8 mouse cellular contexts compared by ENCODE assay signal in genomic region chr13:108297350-108298093, GRCm38 (mm10). TPM values are rescaled to one million over a fixed set of nuclear protein-coding genes. Genes with fewer than 3 reads are reported as not detected.
DNase-seq lines count a peak whose midpoint lies in the region; ATAC-seq and TF ChIP-seq lines count a peak whose summit lies in the region.

No protein-coding gene starts in this region.

- TF ChIP-seq CTCF in stomach, postnatal 0 days (IDR thresholded peaks at IDR 0.05; ENCODE audit: low read depth): no peak

- H3K4me3 ChIP-seq in forebrain, embryonic 14.5 days (ENCODE audit: low read depth, low read length): no peak overlapping the region
- H3K4me3 ChIP-seq in hindbrain, embryonic 11.5 days (ENCODE audit: low read depth, low read length): no peak overlapping the region
- peak overlapping the region; percentile 33 for H3K4me3 ChIP-seq in limb, embryonic 15.5 days
- H3K4me3 ChIP-seq in midbrain, embryonic 13.5 days (replicated peaks): peak overlapping the region; percentile 12
- H3K4me3 ChIP-seq in stomach, postnatal 0 days (ENCODE audit: low read depth, low read length): peak overlapping the region; percentile 32

- no peaks in the 10 kb centered on the region for H3K36me3 ChIP-seq in forebrain, embryonic 14.5 days (ENCODE audit: control insufficient read depth, insufficient read depth, low read length)
- no peaks in the 10 kb centered on the region for H3K36me3 ChIP-seq in hindbrain, embryonic 11.5 days (ENCODE audit: control insufficient read depth, insufficient read depth, low read length)
- no peaks in the 10 kb centered on the region for H3K36me3 ChIP-seq in limb, embryonic 15.5 days
- no peaks in the 10 kb centered on the region for H3K36me3 ChIP-seq in midbrain, embryonic 13.5 days
- H3K36me3 ChIP-seq in stomach, postnatal 0 days (ENCODE audit: control insufficient read depth, insufficient read depth, low read length): no peaks in the 10 kb centered on the region

- H3K4me2 ChIP-seq in forebrain, embryonic 14.5 days (ENCODE audit: low read length): peak overlapping the region; percentile 38
- H3K4me2 ChIP-seq in hindbrain, embryonic 11.5 days (replicated peaks; ENCODE audit: low read depth, low read length): peak overlapping the region; percentile 25
- peak overlapping the region; percentile 46 for H3K4me2 ChIP-seq in limb, embryonic 15.5 days
- H3K4me2 ChIP-seq in midbrain, embryonic 13.5 days (replicated peaks): peak overlapping the region; percentile 45
- peak overlapping the region; percentile 55 for H3K4me2 ChIP-seq in stomach, postnatal 0 days (replicated peaks; ENCODE audit: low read depth)

- peak overlapping the region; percentile 57; the same call in 1 of the 2 replicates for H3K27ac ChIP-seq in forebrain, embryonic 14.5 days (ENCODE audit: low read depth, low read length)
- peak overlapping the region; percentile 30; the same call in 1 of the 2 replicates for H3K27ac ChIP-seq in hindbrain, embryonic 11.5 days (ENCODE audit: low read depth, low read length)
- H3K27ac ChIP-seq in limb, embryonic 15.5 days: no peak overlapping the region
- H3K27ac ChIP-seq in midbrain, embryonic 13.5 days: no peak overlapping the region
- H3K27ac ChIP-seq in stomach, postnatal 0 days (replicated peaks): peak overlapping the region; percentile 64

- no peaks in the 10 kb centered on the region for H3K27me3 ChIP-seq in forebrain, embryonic 14.5 days (replicated peaks; ENCODE audit: control insufficient read depth, insufficient read depth, low read length)
- H3K27me3 ChIP-seq in hindbrain, embryonic 11.5 days (ENCODE audit: control insufficient read depth, insufficient read depth, low read length): no peaks in the 10 kb centered on the region
- H3K27me3 ChIP-seq in limb, embryonic 15.5 days: no peaks in the 10 kb centered on the region
- no peaks in the 10 kb centered on the region for H3K27me3 ChIP-seq in midbrain, embryonic 13.5 days
- H3K27me3 ChIP-seq in stomach, postnatal 0 days (ENCODE audit: control insufficient read depth, insufficient read depth, low read length): no peaks in the 10 kb centered on the region

- H3K4me1 ChIP-seq in forebrain, embryonic 14.5 days (ENCODE audit: control insufficient read depth, insufficient read depth, low read length): peaks cover 3% of the 10 kb centered on the region; the same call in 1 of the 2 replicates
- H3K4me1 ChIP-seq in hindbrain, embryonic 11.5 days (replicated peaks; ENCODE audit: control insufficient read depth, insufficient read depth, low read length): 0 out of 2 replicates have a peak, but pooled peaks cover 2% of the 10 kb centered on the region
- H3K4me1 ChIP-seq in limb, embryonic 15.5 days: peaks cover 13% of the 10 kb centered on the region
- H3K4me1 ChIP-seq in midbrain, embryonic 13.5 days (replicated peaks): peaks cover 17% of the 10 kb centered on the region
- H3K4me1 ChIP-seq in stomach, postnatal 0 days (replicated peaks; ENCODE audit: control insufficient read depth, insufficient read depth): no peaks in the 10 kb centered on the region

- ATAC-seq in forebrain, embryonic 14.5 days: peak; percentile 83
- ATAC-seq in hindbrain, embryonic 11.5 days (ENCODE audit: low FRiP score): peak; percentile 86
- ATAC-seq in limb, embryonic 15.5 days (ENCODE audit: insufficient number of reproducible peaks, low FRiP score, low TSS enrichment, low read depth): peak; percentile 57
- ATAC-seq in midbrain, embryonic 13.5 days: peak; percentile 73
- peak; percentile 59; the same call in 1 of the 2 replicates for ATAC-seq in stomach, postnatal 0 days (ENCODE audit: low FRiP score, low TSS enrichment)

- H3K9me3 ChIP-seq in forebrain, embryonic 14.5 days (replicated peaks; ENCODE audit: control insufficient read depth, low read length): no peaks in the 10 kb centered on the region
- no peaks in the 10 kb centered on the region for H3K9me3 ChIP-seq in hindbrain, embryonic 11.5 days (ENCODE audit: control insufficient read depth, low read length)
- no peaks in the 10 kb centered on the region for H3K9me3 ChIP-seq in limb, embryonic 15.5 days
- H3K9me3 ChIP-seq in midbrain, embryonic 13.5 days: no peaks in the 10 kb centered on the region
- H3K9me3 ChIP-seq in stomach, postnatal 0 days (ENCODE audit: control insufficient read depth, low read length): no peaks in the 10 kb centered on the region

- H3K9ac ChIP-seq in forebrain, embryonic 14.5 days (ENCODE audit: low read length): peak overlapping the region; percentile 18; the same call in 1 of the 2 replicates
- peak overlapping the region; percentile 40 for H3K9ac ChIP-seq in hindbrain, embryonic 11.5 days (ENCODE audit: low read depth, low read length)
- H3K9ac ChIP-seq in limb, embryonic 15.5 days: no peak overlapping the region
- no peak overlapping the region for H3K9ac ChIP-seq in midbrain, embryonic 13.5 days (replicated peaks)
- no peak overlapping the region for H3K9ac ChIP-seq in stomach, postnatal 0 days (ENCODE audit: low read length)

- no peak for TF ChIP-seq EP300 in stomach, postnatal 0 days (optimal IDR thresholded peaks at IDR 0.05)

- WGBS in forebrain, embryonic 14.5 days: 33% methylated on average over 12 of the region's 12 CpGs
- WGBS in hindbrain, embryonic 11.5 days: 29% methylated on average over 12 of the region's 12 CpGs
- 6% methylated on average over 12 of the region's 12 CpGs for WGBS in limb, embryonic 15.5 days
- 30% methylated on average over 12 of the region's 12 CpGs for WGBS in midbrain, embryonic 13.5 days
- WGBS in stomach, postnatal 0 days: 8% methylated on average over 12 of the region's 12 CpGs

- peak; percentile 6 for DNase-seq in cerebellum, adult 9-10 months
- DNase-seq in cerebellum, adult 11 months: no peak
- DNase-seq in adrenal gland, postnatal 14 days: peak; percentile 51
- DNase-seq in forebrain, embryonic 14.5 days (ENCODE audit: low spot score): peak; percentile 70
- DNase-seq in hindbrain, embryonic 11.5 days (ENCODE audit: low spot score): peak; percentile 52
- DNase-seq in stomach, postnatal 0 days (ENCODE audit: low spot score): peak; percentile 41

RNA-seq across cellular contexts. Expression of gene Depdc1b, which starts 18.6 kb away (rescaled TPM):
- 3.8 and 3.9 TPM in 2 replicates for total RNA-seq in adrenal gland, postnatal 14 days (2021)
- 4.5 and 6.8 TPM in 2 replicates for polyA plus RNA-seq in forebrain, embryonic 14.5 days (2014; fragmentation: Nextera tagmentation; extraction: Ambion mirVana)
- 14.0 and 17.0 TPM in 2 replicates for polyA plus RNA-seq in hindbrain, embryonic 11.5 days (2014; fragmentation: Nextera tagmentation; extraction: Ambion mirVana)
- polyA plus RNA-seq in limb, embryonic 15.5 days (2015; fragmentation: Nextera tagmentation; extraction: Ambion mirVana): 6.0 and 6.9 TPM in 2 replicates
- polyA plus RNA-seq in midbrain, embryonic 13.5 days (2015; fragmentation: Nextera tagmentation; extraction: Ambion mirVana): 5.7 TPM in 2 replicates
- polyA plus RNA-seq in stomach, postnatal 0 days (2015; fragmentation: Nextera tagmentation; extraction: Ambion mirVana): 1.2 and 1.5 TPM in 2 replicates

Comparison
In these comparisons a context has a peak if more than half of its experiments do, and no peak if none do; other contexts are left out.
1. H3K27ac ChIP-seq: peak in forebrain, embryonic 14.5 days (single experiment), hindbrain, embryonic 11.5 days (single experiment) and stomach, postnatal 0 days (single experiment); none in limb, embryonic 15.5 days (single experiment) and midbrain, embryonic 13.5 days (single experiment).
2. H3K4me3 ChIP-seq: peak in limb, embryonic 15.5 days (single experiment), midbrain, embryonic 13.5 days (single experiment) and stomach, postnatal 0 days (single experiment); none in forebrain, embryonic 14.5 days (single experiment) and hindbrain, embryonic 11.5 days (single experiment).
3. H3K9ac ChIP-seq: peak in forebrain, embryonic 14.5 days (single experiment) and hindbrain, embryonic 11.5 days (single experiment); none in limb, embryonic 15.5 days (single experiment), midbrain, embryonic 13.5 days (single experiment) and stomach, postnatal 0 days (single experiment).
4. Peak in every context shown above with its lines, with median percentiles within 50 percentile points of each other: ATAC-seq and H3K4me2 ChIP-seq.